Mouse (Mus musculus) stomach, postnatal 0 days (tissue): ENCODE data around the gene Slco2a1.

Source experiments
- CTCF ChIP-seq: IDR thresholded peaks from 2 replicates; pipeline ENCODE4 v1.5.1; 2016; ENCODE audit warnings: antibody characterized with exemption, low read depth, mild to moderate bottlenecking, moderate library complexity
- EP300 ChIP-seq: optimal IDR thresholded peaks from 2 replicates; pipeline ENCODE3; 2016; ENCODE audit warnings: antibody characterized with exemption

DNA sequence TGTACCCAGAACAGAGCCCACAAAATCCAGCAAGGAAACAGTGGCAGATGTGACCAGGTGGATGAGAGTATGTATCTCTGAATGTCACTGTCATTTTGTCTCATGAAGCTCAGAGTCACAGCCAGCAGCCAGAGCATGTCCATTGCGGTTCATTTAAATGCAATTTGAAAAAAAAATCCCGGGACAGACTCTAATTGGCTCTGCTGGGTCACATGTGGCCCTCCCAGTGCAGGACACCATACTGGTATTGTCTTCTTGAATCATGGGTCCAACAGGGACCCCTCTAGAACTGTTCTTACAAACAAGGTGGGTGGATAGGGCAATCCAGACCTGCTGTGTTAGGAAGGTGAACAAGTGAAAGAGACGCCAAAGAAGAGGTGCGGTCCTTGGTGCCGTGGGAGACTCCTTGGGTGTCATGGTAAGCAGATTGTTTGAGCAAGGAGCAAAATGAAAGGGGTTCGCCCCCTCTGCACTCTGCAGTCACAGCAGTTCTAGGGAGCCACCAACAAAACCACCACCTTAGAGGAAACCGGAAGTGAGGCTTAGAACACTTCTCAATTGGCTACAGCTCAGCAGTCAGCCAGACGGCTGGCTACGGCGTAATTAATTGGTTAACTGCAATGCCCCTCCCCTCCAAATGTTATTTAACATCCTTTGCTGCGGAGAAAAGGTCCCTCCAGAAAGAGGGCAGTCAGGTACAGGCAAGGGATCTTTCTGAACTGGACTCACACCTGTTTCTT lies 38.8 kb downstream of the Slco2a1 start:
- no peak for TF ChIP-seq CTCF
- no peak for TF ChIP-seq EP300
